Mouse (Mus musculus): ENCODE measurements around the gene Meis3.

Gene Meis3

DNA sequence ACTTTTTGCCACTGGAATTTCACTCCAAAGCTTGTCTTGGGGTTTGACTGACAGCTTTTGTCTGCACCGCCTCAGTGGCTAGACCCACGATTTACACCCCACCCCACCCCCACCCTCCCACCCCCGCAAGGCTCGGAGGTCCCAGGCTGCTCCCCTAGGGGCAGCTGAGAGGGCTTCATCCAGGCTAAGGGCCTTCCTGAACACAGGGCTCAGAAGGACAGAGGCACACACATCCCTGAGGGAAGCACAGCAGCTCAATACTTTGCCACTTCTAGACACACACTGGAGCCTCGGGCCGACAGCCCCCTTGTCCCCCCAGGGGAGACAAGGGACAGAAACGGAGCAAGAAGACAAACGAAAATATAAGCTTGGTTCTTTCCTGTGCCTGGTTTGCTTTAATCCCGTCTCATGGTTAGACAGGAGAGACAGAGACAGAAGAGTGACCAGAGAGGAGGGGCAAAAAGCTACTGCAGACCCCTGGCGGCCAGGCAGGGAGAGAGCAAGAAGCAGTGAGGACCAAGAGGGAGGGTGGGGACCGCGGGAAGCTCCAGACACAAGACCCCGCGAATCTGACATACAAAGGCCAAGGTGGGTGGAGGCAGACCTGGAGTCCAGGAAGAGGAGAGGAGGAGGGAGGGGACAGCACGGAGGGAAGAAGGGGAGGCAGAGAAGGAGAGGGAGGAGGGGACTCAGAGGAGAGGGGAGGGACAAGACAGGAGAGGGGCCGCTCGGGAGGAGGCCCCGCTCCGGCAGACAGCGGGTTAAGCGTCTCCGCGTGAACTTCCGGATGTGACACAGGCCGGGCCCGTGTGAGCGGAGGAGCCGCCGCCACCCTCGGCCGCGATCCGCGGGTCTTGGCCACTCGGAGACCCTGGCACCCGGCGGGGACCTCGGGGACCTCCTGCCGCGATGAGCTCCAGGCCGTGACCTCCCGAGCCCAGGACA lies at the start of gene Meis3:
Gene Meis3 (plus strand): TSS at position 494 of the 945 bp plus-strand sequence.
- no peak for DNase-seq

DNA sequence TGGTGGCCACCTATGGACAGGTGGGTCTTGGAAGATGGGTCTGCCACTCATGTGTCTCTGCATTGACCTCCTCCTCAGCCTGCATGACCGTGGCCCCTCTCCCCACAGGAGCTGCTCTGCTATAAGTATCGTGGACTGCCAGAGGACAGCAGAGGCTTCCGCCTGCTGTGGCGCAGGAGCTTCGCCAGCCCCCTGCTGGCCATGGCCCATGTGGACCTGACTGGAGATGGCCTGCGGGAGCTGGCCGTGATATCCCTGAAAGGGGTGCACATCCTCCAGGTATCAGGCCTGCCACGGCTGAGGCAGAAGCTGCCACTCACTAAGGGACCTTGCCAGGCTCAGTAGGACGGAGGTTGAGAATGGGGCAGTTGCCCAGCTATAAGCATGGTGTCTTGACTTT lies 49.1 kb upstream of the Meis3 start:
- DNase-seq, result no peak

DNA sequence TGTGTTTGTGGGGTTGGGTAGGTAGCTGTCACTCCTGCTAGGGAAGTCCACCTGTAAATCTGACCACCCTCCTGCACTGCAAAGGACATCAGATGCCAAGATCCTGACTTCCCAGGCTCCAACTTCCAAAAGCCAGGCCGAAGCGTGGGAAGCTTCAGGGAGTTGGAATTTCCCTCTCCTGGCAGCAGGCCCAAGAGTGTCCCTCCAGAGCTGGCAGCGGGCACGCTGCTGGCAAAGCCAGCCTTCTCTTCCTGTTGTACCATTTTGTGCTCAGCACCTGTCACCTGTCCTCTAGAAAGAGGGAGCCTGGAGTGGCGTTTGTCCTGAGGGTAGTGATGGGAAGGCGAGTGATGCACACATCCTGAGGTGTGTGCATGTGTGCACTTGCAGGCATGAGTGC lies 46.5 kb upstream of the Meis3 start:
- DNase-seq, result no peak

DNA sequence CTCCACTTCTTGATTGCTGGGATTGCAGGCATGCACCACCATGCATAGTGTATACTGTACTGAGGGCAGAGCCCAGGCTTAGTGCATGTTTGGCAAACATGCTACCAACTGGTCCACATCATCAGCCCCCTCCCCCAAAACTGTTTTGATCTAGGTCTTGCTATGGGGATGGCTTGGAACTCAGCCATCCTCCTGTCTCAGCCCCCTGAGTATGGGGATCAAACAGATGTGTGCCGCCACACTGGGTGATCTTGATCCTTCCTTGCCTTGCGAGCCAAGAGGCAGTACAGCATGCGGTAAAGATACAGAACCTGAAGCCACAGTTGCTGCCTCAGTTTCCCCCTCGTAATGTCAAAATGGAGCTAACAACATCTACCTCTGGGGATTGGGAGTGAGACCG lies 46.0 kb upstream of the Meis3 start:
- no peak for DNase-seq

- peak; percentile 65 for DNase-seq
Measured at GRCm38 (mm10) chr7:16129421-16129845, 45.5 kb upstream of the Meis3 start, which contains the start of gene Slc8a2. Gene Slc8a2 (plus strand): TSS chr7:16129826.

DNA sequence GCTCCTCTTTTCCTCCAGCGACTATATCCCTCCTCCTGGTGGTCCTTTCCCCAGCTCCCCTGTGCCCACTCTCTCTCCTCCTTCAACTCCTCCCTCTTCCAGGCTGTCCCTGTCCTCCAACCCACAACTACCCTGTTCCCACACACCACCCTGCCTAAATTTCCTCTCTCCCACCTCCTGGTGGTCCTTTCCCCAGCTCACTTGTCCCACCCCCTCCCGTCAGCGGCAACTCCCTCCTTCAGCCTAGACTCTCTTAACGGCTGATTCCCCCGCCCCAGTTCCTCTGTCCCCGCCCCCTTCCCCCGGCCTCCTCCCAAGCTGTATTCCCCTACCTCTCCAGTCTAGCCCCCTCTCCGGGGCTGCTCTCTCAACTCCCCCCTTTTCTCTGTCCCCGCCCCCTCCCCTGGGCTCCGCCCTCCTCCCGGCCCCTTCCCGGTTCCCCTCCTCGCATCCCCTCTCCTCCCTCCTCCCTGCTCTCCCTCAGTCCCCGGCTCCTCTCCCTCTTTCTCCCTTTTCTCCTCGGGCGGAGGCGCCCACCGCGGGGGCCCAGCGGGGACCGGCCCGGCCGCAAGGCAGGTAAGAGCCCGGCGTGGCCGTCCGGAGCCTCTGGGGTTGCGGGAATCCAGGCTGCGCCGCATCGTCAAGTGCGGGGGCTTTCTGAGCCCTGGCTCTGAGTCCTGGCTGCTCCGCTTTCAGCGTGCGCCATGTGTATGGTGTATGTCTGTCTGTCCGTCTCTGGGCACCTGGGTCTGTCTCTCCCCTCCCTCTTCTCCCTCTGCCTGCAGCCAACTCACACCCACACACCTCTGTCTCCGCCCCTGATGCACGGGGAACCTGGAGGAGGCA lies 44.8 kb upstream of the Meis3 start:
- DNase-seq, result no peak

DNA sequence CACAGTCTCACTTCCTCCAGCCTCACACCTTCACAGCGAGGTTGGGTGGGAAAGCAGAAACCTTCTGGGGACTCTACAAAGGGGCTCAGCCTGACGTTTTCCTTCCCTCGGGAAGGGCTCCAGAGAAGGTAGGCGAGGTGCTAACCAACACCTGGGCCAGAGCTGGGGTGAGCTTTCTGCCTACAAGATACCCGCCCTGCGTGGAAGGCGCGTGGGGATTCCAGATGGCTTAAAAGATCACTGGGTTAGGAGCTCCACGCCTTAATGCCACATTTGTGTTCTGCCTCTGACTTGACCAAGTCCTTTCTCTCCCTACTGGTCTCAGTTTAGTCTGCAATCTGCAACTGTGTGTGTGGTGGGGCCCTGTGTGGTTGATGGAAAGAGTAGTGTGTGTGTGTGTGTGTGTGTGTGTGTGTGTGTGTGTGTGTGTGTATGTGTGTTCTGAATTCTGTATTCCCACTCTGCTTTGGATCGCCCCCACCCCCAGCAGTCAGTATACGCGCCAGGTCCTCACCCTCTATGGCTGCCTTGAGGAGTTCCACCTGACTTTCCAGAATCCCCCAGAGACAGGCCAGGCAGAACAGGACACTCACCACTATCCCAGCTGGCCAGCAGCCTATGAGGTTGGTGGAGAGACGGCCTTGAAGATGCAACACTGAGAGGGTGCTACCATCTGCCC lies 43.8 kb upstream of the Meis3 start:
- no peak for DNase-seq

- DNase-seq, result no peak
Measured at GRCm38 (mm10) chr7:16132161-16132581, 42.7 kb upstream of the Meis3 start.

DNA sequence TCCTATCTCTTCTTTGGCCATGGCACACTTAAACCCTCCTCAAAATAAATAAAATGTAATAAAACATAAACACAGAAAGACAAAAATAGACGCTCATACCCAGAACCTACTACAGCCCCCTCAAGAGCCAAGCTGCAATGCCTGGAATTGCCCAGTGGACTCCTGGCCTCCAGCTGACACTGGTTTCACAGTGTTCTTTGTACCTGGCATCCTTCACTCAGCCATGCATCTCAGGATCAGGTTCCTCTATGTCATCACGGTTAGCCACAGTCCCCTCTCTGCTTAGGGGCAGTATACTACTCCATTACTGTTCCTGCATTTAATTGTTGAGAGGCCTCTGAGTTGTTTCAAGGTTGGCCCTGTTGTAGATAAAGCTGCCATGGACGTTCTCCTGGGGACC lies 42.0 kb upstream of the Meis3 start:
- DNase-seq, result no peak

DNA sequence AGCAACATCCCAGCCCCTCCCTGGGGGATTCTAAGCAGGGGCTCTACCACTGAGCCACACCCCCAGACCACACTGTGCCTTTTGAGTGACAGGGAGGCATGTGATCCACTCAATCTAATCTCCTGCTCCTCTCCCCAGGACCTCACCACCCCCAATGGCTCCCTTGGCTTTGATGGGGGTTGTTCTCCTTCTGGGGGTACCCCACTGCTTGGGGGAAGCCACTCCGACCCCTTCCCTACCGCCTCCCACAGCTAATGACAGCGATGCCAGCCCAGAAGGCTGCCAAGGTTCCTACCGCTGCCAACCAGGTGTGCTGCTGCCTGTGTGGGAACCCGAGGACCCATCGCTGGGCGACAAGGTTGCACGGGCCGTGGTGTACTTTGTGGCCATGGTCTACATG lies 41.2 kb upstream of the Meis3 start:
- DNase-seq, result no peak

DNA sequence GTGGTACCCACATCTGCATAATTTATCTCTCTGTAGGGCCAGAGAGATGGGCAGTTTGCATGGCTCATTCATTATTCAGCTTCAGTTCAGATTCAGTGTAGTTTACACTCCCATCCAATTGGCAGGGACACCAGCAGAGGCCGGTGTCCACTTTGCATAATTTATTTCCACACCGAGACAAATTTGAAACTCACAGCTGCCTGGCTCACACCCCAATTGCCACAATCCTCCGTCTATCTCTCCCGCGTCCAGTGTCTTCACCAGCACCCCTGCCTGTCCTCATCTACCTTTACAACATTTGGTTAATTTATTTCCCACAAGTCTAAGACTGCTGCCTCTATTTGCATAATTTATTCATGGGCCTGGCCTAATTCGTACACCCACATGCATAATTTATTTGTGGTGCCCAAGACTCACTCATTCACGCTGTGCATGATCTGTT lies 39.9 kb upstream of the Meis3 start:
- DNase-seq, result no peak

GRCm38 (mm10) chr7:16146489-16147410 lies 28.1 kb upstream of the Meis3 start:
- no peak for DNase-seq

GRCm38 (mm10) chr7:16147643-16148042 lies 27.2 kb upstream of the Meis3 start:
- DNase-seq, result peak; percentile 37

DNA sequence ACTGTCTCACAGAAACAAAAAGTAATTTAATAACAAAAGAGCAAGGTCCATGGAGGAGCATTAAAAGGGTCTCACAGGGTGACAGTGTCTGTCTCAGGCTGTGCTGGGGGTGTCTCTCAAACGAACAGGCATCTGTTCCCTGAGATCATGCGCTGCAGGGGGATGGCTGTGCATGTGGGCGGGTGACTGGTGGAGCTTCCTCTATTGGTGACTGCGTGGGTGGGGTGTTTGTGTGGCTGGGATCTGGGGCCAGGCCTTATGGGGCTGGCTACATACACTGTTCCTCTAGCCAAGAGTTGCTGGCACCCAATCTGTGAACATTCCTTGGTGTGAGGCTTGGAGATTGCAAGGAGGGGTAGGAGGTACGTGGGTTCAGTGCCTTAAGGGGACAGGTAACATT lies 25.6 kb upstream of the Meis3 start:
- DNase-seq, result no peak

GRCm38 (mm10) chr7:16150191-16151145 lies 24.4 kb upstream of the Meis3 start:
- DNase-seq, result no peak

DNA sequence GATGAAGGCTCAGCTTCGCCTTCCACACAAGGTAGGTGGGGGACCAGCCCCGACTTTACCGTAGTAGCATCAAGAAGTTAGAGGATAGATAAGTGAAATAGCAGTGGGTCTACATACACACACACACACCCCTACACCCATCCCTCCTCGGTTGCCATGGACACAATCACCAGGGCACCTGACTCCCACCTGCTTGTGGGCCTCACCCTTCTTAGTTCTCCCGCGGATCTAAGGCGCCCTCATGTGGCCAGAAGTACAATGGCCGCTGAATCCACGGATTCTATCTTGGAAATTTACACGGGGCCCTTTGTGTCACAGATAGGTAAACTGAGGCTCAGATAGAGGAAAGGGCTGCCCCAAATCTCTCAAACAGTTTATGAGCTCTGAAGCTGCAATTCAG lies 21.4 kb upstream of the Meis3 start:
- peak; percentile 46 for DNase-seq

DNA sequence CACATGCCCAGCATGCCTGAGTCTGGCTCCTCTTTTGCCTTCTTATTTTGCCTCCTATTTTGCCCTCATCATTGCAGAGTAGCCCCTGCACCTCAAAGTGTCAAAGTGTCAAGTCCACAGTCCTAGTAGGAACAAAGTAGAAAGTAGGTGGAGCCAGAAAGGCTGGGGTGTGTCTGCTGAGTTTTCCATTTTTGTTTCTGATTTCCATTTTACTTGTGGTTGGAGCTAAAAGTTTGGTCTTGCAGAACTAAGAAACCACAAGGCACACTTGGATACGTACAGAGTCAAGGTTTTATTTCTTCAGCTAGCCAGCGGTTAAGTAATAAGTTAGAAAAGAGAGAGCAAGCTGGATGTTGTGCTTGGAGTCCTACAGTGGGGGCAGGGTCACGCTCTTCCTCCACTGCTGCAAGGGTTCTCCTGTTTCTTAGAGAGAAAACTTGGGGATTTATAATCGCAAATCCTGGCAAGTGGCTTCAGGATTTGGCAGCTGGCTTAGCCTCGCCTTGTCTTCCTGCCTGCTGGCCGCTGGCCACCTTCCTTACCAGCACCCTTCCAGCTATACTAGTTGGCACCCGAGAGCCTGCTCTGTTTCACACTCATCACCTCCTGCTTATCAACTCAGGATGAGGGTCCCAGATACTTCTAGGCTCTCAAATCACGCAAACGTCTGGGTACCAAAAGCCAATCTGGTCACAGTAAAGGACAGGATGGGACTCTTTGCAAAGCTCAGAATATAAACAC lies 19.6 kb upstream of the Meis3 start:
- peak; percentile 33 for DNase-seq

- no peak for DNase-seq
Measured at GRCm38 (mm10) chr7:16156105-16156714, 18.7 kb upstream of the Meis3 start.

GRCm38 (mm10) chr7:16158735-16159134 lies 16.2 kb upstream of the Meis3 start:
- DNase-seq, result no peak

Data from kidney, adult 9 months (tissue).